Mouse (Mus musculus): Measurements from ENCODE around the gene Sall2.
"Not testable (repeated sequence)": the region's sequence is repeated elsewhere in the genome, so short reads cannot be mapped to it uniquely, and the experiment has no call there.

Sall2 gene

GRCm38 (mm10) chr14:52313931-52314807, 14.4 kb downstream of the Sall2 start:
- peaks cover 47% of the 10 kb centered on the region for H3K27me3 ChIP-seq (ENCODE audit: insufficient read depth, low read length)
- peak overlapping the region; percentile 90 for H3K4me3 ChIP-seq (replicated peaks; ENCODE audit: low read length)
- peaks cover 43% of the 10 kb centered on the region for H3K4me1 ChIP-seq (replicated peaks; ENCODE audit: low read depth, low read length)
- no peaks in the 10 kb centered on the region for H3K9me3 ChIP-seq (ENCODE audit: low read length)
- no peak for TF ChIP-seq NANOG (IDR thresholded peaks at IDR 0.05; ENCODE audit: borderline replicate concordance, low read length)
- no peak for TF ChIP-seq POU5F1 (IDR thresholded peaks at IDR 0.05; ENCODE audit: borderline replicate concordance, low read length)
- TF ChIP-seq CTCF (conservative IDR thresholded peaks at IDR 0.05; ENCODE audit: low read length) = no peak
- peaks cover 6% of the 10 kb centered on the region; the same call in 1 of the 2 replicates for H3K36me3 ChIP-seq (ENCODE audit: insufficient read depth, low read length)

DNA sequence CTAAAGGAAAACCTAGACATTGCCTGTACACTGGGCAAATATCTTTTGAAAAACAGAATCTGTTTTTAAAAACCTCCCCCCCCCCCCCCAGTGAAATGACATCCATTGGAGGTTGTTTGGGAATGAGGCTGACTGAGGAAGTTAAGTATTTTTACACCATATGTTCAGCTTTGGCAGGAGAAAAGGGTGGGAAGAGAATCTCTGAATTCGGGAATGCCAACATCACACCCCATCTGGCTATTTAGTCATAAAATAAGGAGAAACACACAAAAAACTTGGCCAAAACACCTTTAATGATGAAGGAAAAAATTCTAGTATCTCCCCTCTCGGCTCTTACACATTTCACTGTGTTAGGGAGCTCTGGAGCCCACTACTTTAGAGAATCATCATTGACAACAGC, 17.7 kb downstream of the Sall2 start:
- peaks cover 6% of the 10 kb centered on the region; the same call in 1 of the 2 replicates for H3K36me3 ChIP-seq (ENCODE audit: insufficient read depth, low read length)
- TF ChIP-seq NANOG (IDR thresholded peaks at IDR 0.05; ENCODE audit: borderline replicate concordance, low read length) (no peak), CTCF (conservative IDR thresholded peaks at IDR 0.05; ENCODE audit: low read length) (no peak), POU5F1 (IDR thresholded peaks at IDR 0.05; ENCODE audit: borderline replicate concordance, low read length) (no peak)
- peaks cover 45% of the 10 kb centered on the region for H3K4me1 ChIP-seq (replicated peaks; ENCODE audit: low read depth, low read length)
- H3K27me3 ChIP-seq (ENCODE audit: insufficient read depth, low read length) = peaks cover 47% of the 10 kb centered on the region
- no peak overlapping the region for H3K4me3 ChIP-seq (replicated peaks; ENCODE audit: low read length)
- no peaks in the 10 kb centered on the region for H3K9me3 ChIP-seq (ENCODE audit: low read length)

DNA sequence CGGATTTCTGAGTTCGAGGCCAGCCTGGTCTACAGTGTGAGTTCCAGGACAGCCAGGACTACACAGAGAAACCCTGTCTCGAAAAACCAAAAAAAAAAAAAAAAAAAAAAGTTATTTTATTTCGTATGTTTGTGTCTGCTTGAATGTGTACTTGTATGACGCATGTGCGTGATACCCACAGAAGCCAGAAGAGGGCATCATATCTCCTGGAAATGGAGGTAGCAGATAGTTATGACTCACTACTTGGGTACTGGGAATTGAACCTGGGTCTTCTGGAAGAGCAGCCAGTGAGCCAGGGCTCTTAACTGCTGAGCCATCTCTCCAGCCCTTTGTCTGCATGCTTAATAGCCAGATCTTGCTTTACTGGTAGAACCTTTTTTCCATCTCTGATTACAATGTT, 18.2 kb downstream of the Sall2 start:
- H3K36me3 ChIP-seq (ENCODE audit: insufficient read depth, low read length); H3K9me3 ChIP-seq (ENCODE audit: low read length); H3K4me3 ChIP-seq (replicated peaks; ENCODE audit: low read length): not testable (repeated sequence)
- TF ChIP-seq CTCF (conservative IDR thresholded peaks at IDR 0.05; ENCODE audit: low read length) = peak; percentile 47
- Histone ChIP-seq H3K27me3 (ENCODE audit: insufficient read depth, low read length) (peaks cover 41% of the 10 kb centered on the region), H3K4me1 (replicated peaks; ENCODE audit: low read depth, low read length) (peaks cover 43% of the 10 kb centered on the region)

- H3K4me3 ChIP-seq (replicated peaks; ENCODE audit: low read length) = no peak overlapping the region
- no peak for TF ChIP-seq POU5F1 (IDR thresholded peaks at IDR 0.05; ENCODE audit: borderline replicate concordance, low read length)
- no peak for TF ChIP-seq NANOG (IDR thresholded peaks at IDR 0.05; ENCODE audit: borderline replicate concordance, low read length)
- no peak for TF ChIP-seq CTCF (conservative IDR thresholded peaks at IDR 0.05; ENCODE audit: low read length)
Observed at GRCm38 (mm10) chr14:52306100-52306499, 22.5 kb downstream of the Sall2 start.

DNA sequence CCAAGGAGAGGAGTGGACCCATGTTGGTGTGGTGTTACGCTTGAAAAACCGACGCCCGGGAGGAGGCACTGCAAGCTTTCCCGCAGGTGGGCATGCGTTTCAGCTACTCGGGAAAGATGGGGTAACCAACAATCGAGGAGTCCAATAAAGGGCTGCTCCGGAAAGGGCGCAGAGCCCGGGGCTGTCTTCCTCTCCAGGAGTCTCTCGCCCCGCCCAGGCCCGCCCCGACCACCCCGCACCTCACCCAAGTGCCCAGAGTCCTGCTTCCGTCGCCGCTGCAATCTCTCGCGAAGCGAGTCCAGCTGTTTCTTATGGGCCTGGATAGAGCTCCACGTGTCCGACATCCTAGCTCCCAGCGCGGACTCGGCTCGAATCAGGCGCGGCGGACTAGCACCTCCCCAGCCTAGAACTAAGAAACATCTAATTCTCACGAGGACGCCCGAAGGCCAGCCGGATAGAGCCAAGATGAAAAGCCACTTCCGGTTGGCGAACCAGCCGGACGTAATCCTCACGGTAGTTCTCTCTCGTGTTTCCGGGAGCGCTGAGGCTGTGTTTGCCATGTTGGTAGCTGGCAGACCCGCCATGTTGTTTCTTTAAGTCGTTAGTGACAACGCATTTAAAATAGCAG, 23.8 kb downstream of the Sall2 start, which contains the start of gene Mettl3:
Gene Mettl3, minus strand, starts transcription at position 485 of the 628 bp plus-strand sequence.
- H3K27me3 ChIP-seq (ENCODE audit: insufficient read depth, low read length) = no peaks in the 10 kb centered on the region
- no peaks in the 10 kb centered on the region for H3K9me3 ChIP-seq (ENCODE audit: low read length)
- peak within 1 kb of the TSS; percentile 90 for H3K4me3 ChIP-seq (replicated peaks; ENCODE audit: low read length)
- peaks cover 23% of the 10 kb centered on the region for H3K36me3 ChIP-seq (ENCODE audit: insufficient read depth, low read length)
- H3K4me1 ChIP-seq (replicated peaks; ENCODE audit: low read depth, low read length) = peaks cover 24% of the 10 kb centered on the region
- no peak for TF ChIP-seq POU5F1 (IDR thresholded peaks at IDR 0.05; ENCODE audit: borderline replicate concordance, low read length)
- TF ChIP-seq CTCF (conservative IDR thresholded peaks at IDR 0.05; ENCODE audit: low read length) = no peak
- TF ChIP-seq NANOG (IDR thresholded peaks at IDR 0.05; ENCODE audit: borderline replicate concordance, low read length) = no peak

More at GRCm38 (mm10) chr14:52306100-52306499, 22.5 kb downstream of the Sall2 start:
- Histone ChIP-seq H3K4me1 (replicated peaks; ENCODE audit: low read depth, low read length) (peaks cover 24% of the 10 kb centered on the region), H3K9me3 (ENCODE audit: low read length) (no peaks in the 10 kb centered on the region), H3K27me3 (ENCODE audit: insufficient read depth, low read length) (no peaks in the 10 kb centered on the region), H3K36me3 (ENCODE audit: insufficient read depth, low read length) (peaks cover 13% of the 10 kb centered on the region)

DNA sequence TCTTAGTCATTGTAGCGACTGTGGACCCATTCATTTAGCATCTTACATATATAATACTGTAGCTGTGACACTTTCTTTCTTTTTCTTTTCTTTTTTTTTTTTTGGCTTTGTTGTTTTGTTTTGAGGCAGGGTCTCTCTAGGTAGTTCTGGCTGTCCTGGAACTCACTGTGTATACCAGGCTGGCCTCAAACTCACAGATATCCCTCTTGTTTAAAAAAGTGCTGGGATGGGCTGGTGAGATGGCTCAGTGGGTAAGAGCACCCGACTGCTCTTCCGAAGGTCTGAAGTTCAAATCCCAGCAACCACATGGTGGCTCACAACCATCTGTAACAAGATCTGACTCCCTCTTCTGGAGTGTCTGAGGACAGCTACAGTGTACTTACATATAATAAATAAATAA, 25.0 kb downstream of the Sall2 start:
- H3K36me3 ChIP-seq (ENCODE audit: insufficient read depth, low read length) = peaks cover 35% of the 10 kb centered on the region
- H3K4me1 ChIP-seq (replicated peaks; ENCODE audit: low read depth, low read length) = peaks cover 24% of the 10 kb centered on the region
- not testable (repeated sequence) for H3K4me3 ChIP-seq (replicated peaks; ENCODE audit: low read length); H3K9me3 ChIP-seq (ENCODE audit: low read length); H3K27me3 ChIP-seq (ENCODE audit: insufficient read depth, low read length)

DNA sequence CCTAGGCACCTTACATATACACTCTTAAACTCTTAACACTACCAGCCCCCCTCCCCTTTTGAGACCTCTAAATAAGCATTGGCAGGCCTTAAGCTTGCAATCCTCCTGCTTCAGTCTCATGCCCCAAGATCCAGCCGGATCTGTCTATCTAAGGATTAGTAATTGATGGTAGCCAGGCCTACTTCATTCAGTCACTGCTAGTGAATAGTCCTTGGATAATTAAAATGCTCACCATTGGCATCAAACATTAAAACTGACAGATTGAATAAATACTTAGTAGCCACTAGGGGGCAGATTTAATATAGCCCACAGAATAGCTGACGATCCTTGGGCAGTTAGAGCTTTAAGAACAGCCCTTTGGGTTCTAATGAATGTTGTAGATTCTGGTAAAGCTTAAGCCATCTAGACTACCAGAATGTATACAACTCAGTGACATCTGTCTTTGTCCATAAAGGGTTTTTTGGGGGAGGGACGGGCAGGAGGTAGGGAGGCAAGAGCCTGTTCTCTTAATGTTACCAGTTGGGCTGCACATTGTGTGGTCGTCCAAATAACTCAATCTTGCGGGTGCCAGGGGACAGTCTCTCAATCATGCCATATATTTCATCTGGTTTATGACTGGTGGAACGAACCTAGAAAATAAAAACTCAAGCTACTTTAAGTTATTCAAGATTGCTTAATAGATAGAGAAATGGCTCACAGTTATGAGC, 32.9 kb downstream of the Sall2 start:
- H3K36me3 ChIP-seq (ENCODE audit: insufficient read depth, low read length) = peaks cover 98% of the 10 kb centered on the region
- H3K27me3 ChIP-seq (ENCODE audit: insufficient read depth, low read length) = no peaks in the 10 kb centered on the region
- TF ChIP-seq POU5F1 (IDR thresholded peaks at IDR 0.05; ENCODE audit: borderline replicate concordance, low read length) = no peak
- TF ChIP-seq CTCF (conservative IDR thresholded peaks at IDR 0.05; ENCODE audit: low read length) = peak; percentile 62
- no peaks in the 10 kb centered on the region for H3K4me1 ChIP-seq (replicated peaks; ENCODE audit: low read depth, low read length)
- H3K9me3 ChIP-seq (ENCODE audit: low read length) = no peaks in the 10 kb centered on the region
- H3K4me3 ChIP-seq (replicated peaks; ENCODE audit: low read length) = no peak overlapping the region

DNA sequence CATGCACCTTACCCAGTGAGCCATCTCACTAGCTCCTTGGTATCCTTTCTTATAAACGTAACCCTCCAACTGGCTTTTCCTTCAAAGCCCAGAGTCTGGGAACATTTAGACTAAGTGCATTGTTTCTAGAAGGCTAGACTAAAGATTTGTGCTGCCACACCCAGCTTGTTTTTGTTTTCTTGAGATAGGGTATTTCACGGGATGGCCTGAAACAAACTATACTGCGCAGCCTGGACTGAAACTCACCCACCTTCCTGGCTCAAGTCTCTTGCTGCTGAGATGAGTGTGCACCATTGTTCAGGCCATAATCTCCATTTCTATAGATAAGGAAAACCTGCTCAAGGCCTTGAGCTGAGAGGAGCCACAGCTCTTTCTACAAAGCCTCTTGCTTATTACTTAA, 44.4 kb downstream of the Sall2 start:
- TF ChIP-seq CTCF (conservative IDR thresholded peaks at IDR 0.05; ENCODE audit: low read length) = no peak
- no peak for TF ChIP-seq NANOG (IDR thresholded peaks at IDR 0.05; ENCODE audit: borderline replicate concordance, low read length)
- TF ChIP-seq POU5F1 (IDR thresholded peaks at IDR 0.05; ENCODE audit: borderline replicate concordance, low read length) = no peak
- H3K4me1 ChIP-seq (replicated peaks; ENCODE audit: low read depth, low read length) = peaks cover 45% of the 10 kb centered on the region
- H3K4me3 ChIP-seq (replicated peaks; ENCODE audit: low read length) = peak overlapping the region; percentile 35
- H3K36me3 ChIP-seq (ENCODE audit: insufficient read depth, low read length) = peaks cover 36% of the 10 kb centered on the region
- no peaks in the 10 kb centered on the region for H3K27me3 ChIP-seq (ENCODE audit: insufficient read depth, low read length)
- no peaks in the 10 kb centered on the region for H3K9me3 ChIP-seq (ENCODE audit: low read length)
